Mouse (Mus musculus): ENCODE results near the gene Klc1.
A peak's percentile ranks its signal among the peaks of the same experiment; 100 is the strongest.
"Not testable (repeated sequence)": the region's sequence is repeated elsewhere in the genome, so short reads cannot be mapped to it uniquely, and the experiment has no call there.

The Klc1 gene

GRCm38 (mm10) chr12:111758381-111759175 lies at the start of gene Klc1:
Gene Klc1 (plus strand): TSS chr12:111758849.
- DNase-seq (ENCODE audit: low spot score) = peak; percentile 77

- no peak for DNase-seq (ENCODE audit: low spot score)
Measured at GRCm38 (mm10) chr12:111710091-111710490, 48.6 kb upstream of the Klc1 start.

GRCm38 (mm10) chr12:111712476-111712875 lies 46.2 kb upstream of the Klc1 start:
- DNase-seq (ENCODE audit: low spot score) = no peak

- peak; percentile 89 for DNase-seq (ENCODE audit: low spot score)
Measured at GRCm38 (mm10) chr12:111713004-111713651, 45.5 kb upstream of the Klc1 start, which contains the start of the genes Bag5 and Apopt1. Gene Bag5 (minus strand): TSS chr12:111713257. Gene Apopt1 (plus strand): TSS chr12:111713261.

GRCm38 (mm10) chr12:111713880-111714279 lies 44.8 kb upstream of the Klc1 start:
- DNase-seq (ENCODE audit: low spot score) = not testable (repeated sequence)

- DNase-seq (ENCODE audit: low spot score) = no peak
Measured at GRCm38 (mm10) chr12:111716505-111716904, 42.1 kb upstream of the Klc1 start.

- no peak for DNase-seq (ENCODE audit: low spot score)
Measured at GRCm38 (mm10) chr12:111718656-111719055, 40.0 kb upstream of the Klc1 start.

GRCm38 (mm10) chr12:111720222-111720621 lies 38.4 kb upstream of the Klc1 start:
- DNase-seq (ENCODE audit: low spot score) = no peak

- peak; percentile 61 for DNase-seq (ENCODE audit: low spot score)
Measured at GRCm38 (mm10) chr12:111722654-111723053, 36.0 kb upstream of the Klc1 start.

GRCm38 (mm10) chr12:111724638-111725337 lies 33.9 kb upstream of the Klc1 start:
- DNase-seq (ENCODE audit: low spot score) = no peak

GRCm38 (mm10) chr12:111725338-111726121 lies 33.1 kb upstream of the Klc1 start:
- DNase-seq (ENCODE audit: low spot score) = peak; percentile 58

- DNase-seq (ENCODE audit: low spot score) = no peak
Measured at GRCm38 (mm10) chr12:111726122-111726463, 32.6 kb upstream of the Klc1 start.

GRCm38 (mm10) chr12:111727956-111728355 lies 30.7 kb upstream of the Klc1 start:
- no peak for DNase-seq (ENCODE audit: low spot score)

GRCm38 (mm10) chr12:111731822-111732807 lies 26.5 kb upstream of the Klc1 start:
- DNase-seq (ENCODE audit: low spot score) = peak; percentile 90

- no peak for DNase-seq (ENCODE audit: low spot score)
Measured at GRCm38 (mm10) chr12:111732921-111733320, 25.7 kb upstream of the Klc1 start.

GRCm38 (mm10) chr12:111734912-111735311 lies 23.7 kb upstream of the Klc1 start:
- no peak for DNase-seq (ENCODE audit: low spot score)

GRCm38 (mm10) chr12:111736676-111737075 lies 22.0 kb upstream of the Klc1 start:
- not testable (repeated sequence) for DNase-seq (ENCODE audit: low spot score)

GRCm38 (mm10) chr12:111737370-111737769 lies 21.3 kb upstream of the Klc1 start:
- DNase-seq (ENCODE audit: low spot score) = no peak

- DNase-seq (ENCODE audit: low spot score) = peak; percentile 86
Measured at GRCm38 (mm10) chr12:111738754-111739153, 19.9 kb upstream of the Klc1 start.

- DNase-seq (ENCODE audit: low spot score) = no peak
Measured at GRCm38 (mm10) chr12:111741338-111741737, 17.3 kb upstream of the Klc1 start.

- no peak for DNase-seq (ENCODE audit: low spot score)
Measured at GRCm38 (mm10) chr12:111743419-111743818, 15.2 kb upstream of the Klc1 start.

All from layer of hippocampus, adult 11-12 months (tissue).